Mouse (Mus musculus): ENCODE results near the gene Tle3. TPM values are rescaled to one million over a fixed set of nuclear protein-coding genes. Genes with fewer than 3 reads are reported as not detected.

Tle3 gene
- polyA plus RNA-seq, 1 experiment from 2014 or later: 31.4 TPM

- Histone ChIP-seq H3K9me3 (replicated peaks; ENCODE audit: control insufficient read depth, low read length) (no peaks in the 10 kb centered on the region), H3K27ac (replicated peaks; ENCODE audit: low read depth, low read length) (no peak overlapping the region), H3K4me3 (ENCODE audit: low read depth, low read length) (no peak overlapping the region), H3K4me1 (ENCODE audit: control insufficient read depth, insufficient read depth, low read length) (no peaks in the 10 kb centered on the region; the same call in 1 of the 2 replicates), H3K27me3 (ENCODE audit: control insufficient read depth, insufficient read depth, low read length) (no peaks in the 10 kb centered on the region), H3K9ac (replicated peaks; ENCODE audit: low read length) (no peak overlapping the region), H3K4me2 (ENCODE audit: low read depth, low read length) (no peak overlapping the region), H3K36me3 (replicated peaks; ENCODE audit: control insufficient read depth, insufficient read depth, low read depth, low read length) (no peaks in the 10 kb centered on the region)
- peak; percentile 57 for DNase-seq (ENCODE audit: low spot score)
- ATAC-seq (replicated peaks; ENCODE audit: insufficient number of reproducible peaks, low FRiP score, low TSS enrichment, low read depth): 0 out of 2 replicates have a peak, but pooled peaks have one; percentile 40
- 35% methylated on average over 8 of the region's 8 CpGs for WGBS
Measured at GRCm38 (mm10) chr9:61435191-61435989, 63.2 kb downstream of the Tle3 start.

DNA sequence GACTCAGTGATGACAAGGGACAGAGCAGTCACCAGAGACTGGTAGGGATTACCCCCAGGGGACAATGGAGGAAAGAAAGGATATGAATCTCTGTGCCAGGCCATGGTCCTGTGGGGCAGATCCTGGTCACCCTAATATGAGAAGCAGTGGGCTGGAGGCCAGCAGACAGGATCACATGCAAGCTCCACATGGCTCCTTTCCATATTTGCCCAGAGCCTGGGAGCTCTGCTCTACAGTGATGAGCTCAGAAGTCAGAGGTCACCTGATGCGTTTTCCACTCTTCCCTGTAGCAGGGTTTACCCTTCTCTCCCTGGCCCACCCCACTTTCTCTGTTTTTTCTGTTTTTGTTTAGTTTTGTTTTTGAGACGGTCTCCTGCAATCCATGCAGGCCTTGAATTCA is 63.9 kb downstream of the Tle3 start:
- ATAC-seq (replicated peaks; ENCODE audit: insufficient number of reproducible peaks, low FRiP score, low TSS enrichment, low read depth) (no peak), DNase-seq (ENCODE audit: low spot score) (no peak)
- Histone ChIP-seq H3K4me1 (ENCODE audit: control insufficient read depth, insufficient read depth, low read length) (no peaks in the 10 kb centered on the region; the same call in 1 of the 2 replicates), H3K4me3 (ENCODE audit: low read depth, low read length) (no peak overlapping the region), H3K27ac (replicated peaks; ENCODE audit: low read depth, low read length) (no peak overlapping the region), H3K9ac (replicated peaks; ENCODE audit: low read length) (no peak overlapping the region), H3K27me3 (ENCODE audit: control insufficient read depth, insufficient read depth, low read length) (no peaks in the 10 kb centered on the region), H3K9me3 (replicated peaks; ENCODE audit: control insufficient read depth, low read length) (no peaks in the 10 kb centered on the region), H3K36me3 (replicated peaks; ENCODE audit: control insufficient read depth, insufficient read depth, low read depth, low read length) (no peaks in the 10 kb centered on the region), H3K4me2 (ENCODE audit: low read depth, low read length) (no peak overlapping the region)
- 63% methylated on average over 2 of the region's 2 CpGs for WGBS

- Histone ChIP-seq H3K4me1 (ENCODE audit: control insufficient read depth, insufficient read depth, low read length) (no peaks in the 10 kb centered on the region; the same call in 1 of the 2 replicates), H3K36me3 (replicated peaks; ENCODE audit: control insufficient read depth, insufficient read depth, low read depth, low read length) (no peaks in the 10 kb centered on the region), H3K27ac (replicated peaks; ENCODE audit: low read depth, low read length) (no peak overlapping the region), H3K27me3 (ENCODE audit: control insufficient read depth, insufficient read depth, low read length) (no peaks in the 10 kb centered on the region), H3K9me3 (replicated peaks; ENCODE audit: control insufficient read depth, low read length) (no peaks in the 10 kb centered on the region), H3K4me3 (ENCODE audit: low read depth, low read length) (no peak overlapping the region), H3K9ac (replicated peaks; ENCODE audit: low read length) (no peak overlapping the region), H3K4me2 (ENCODE audit: low read depth, low read length) (no peak overlapping the region)
- DNase-seq (ENCODE audit: low spot score) (no peak), ATAC-seq (replicated peaks; ENCODE audit: insufficient number of reproducible peaks, low FRiP score, low TSS enrichment, low read depth) (no peak)
- WGBS: 94% methylated on average over 6 of the region's 6 CpGs
Measured at GRCm38 (mm10) chr9:61436761-61437160, 64.6 kb downstream of the Tle3 start.

GRCm38 (mm10) chr9:61439092-61439491 is 66.9 kb downstream of the Tle3 start:
- 70% methylated on average over 6 of the region's 6 CpGs for WGBS
- DNase-seq (ENCODE audit: low spot score): no peak
- no peaks in the 10 kb centered on the region for H3K36me3 ChIP-seq (replicated peaks; ENCODE audit: control insufficient read depth, insufficient read depth, low read depth, low read length)

GRCm38 (mm10) chr9:61439979-61440378 is 67.8 kb downstream of the Tle3 start:
- DNase-seq (ENCODE audit: low spot score) (no peak), ATAC-seq (replicated peaks; ENCODE audit: insufficient number of reproducible peaks, low FRiP score, low TSS enrichment, low read depth) (no peak)
- H3K4me3 ChIP-seq (ENCODE audit: low read depth, low read length): no peak overlapping the region
- no peaks in the 10 kb centered on the region; the same call in 1 of the 2 replicates for H3K4me1 ChIP-seq (ENCODE audit: control insufficient read depth, insufficient read depth, low read length)
- H3K9me3 ChIP-seq (replicated peaks; ENCODE audit: control insufficient read depth, low read length): no peaks in the 10 kb centered on the region
- 74% methylated on average over 2 of the region's 2 CpGs for WGBS
- no peak overlapping the region for H3K4me2 ChIP-seq (ENCODE audit: low read depth, low read length)
- H3K9ac ChIP-seq (replicated peaks; ENCODE audit: low read length): no peak overlapping the region
- H3K36me3 ChIP-seq (replicated peaks; ENCODE audit: control insufficient read depth, insufficient read depth, low read depth, low read length): no peaks in the 10 kb centered on the region
- no peak overlapping the region for H3K27ac ChIP-seq (replicated peaks; ENCODE audit: low read depth, low read length)
- H3K27me3 ChIP-seq (ENCODE audit: control insufficient read depth, insufficient read depth, low read length): no peaks in the 10 kb centered on the region

More at GRCm38 (mm10) chr9:61439092-61439491, 66.9 kb downstream of the Tle3 start:
- Histone ChIP-seq H3K9ac (replicated peaks; ENCODE audit: low read length) (no peak overlapping the region), H3K27me3 (ENCODE audit: control insufficient read depth, insufficient read depth, low read length) (no peaks in the 10 kb centered on the region), H3K4me3 (ENCODE audit: low read depth, low read length) (no peak overlapping the region), H3K27ac (replicated peaks; ENCODE audit: low read depth, low read length) (no peak overlapping the region), H3K4me2 (ENCODE audit: low read depth, low read length) (no peak overlapping the region), H3K4me1 (ENCODE audit: control insufficient read depth, insufficient read depth, low read length) (no peaks in the 10 kb centered on the region; the same call in 1 of the 2 replicates), H3K9me3 (replicated peaks; ENCODE audit: control insufficient read depth, low read length) (no peaks in the 10 kb centered on the region)
- ATAC-seq (replicated peaks; ENCODE audit: insufficient number of reproducible peaks, low FRiP score, low TSS enrichment, low read depth): no peak

DNA sequence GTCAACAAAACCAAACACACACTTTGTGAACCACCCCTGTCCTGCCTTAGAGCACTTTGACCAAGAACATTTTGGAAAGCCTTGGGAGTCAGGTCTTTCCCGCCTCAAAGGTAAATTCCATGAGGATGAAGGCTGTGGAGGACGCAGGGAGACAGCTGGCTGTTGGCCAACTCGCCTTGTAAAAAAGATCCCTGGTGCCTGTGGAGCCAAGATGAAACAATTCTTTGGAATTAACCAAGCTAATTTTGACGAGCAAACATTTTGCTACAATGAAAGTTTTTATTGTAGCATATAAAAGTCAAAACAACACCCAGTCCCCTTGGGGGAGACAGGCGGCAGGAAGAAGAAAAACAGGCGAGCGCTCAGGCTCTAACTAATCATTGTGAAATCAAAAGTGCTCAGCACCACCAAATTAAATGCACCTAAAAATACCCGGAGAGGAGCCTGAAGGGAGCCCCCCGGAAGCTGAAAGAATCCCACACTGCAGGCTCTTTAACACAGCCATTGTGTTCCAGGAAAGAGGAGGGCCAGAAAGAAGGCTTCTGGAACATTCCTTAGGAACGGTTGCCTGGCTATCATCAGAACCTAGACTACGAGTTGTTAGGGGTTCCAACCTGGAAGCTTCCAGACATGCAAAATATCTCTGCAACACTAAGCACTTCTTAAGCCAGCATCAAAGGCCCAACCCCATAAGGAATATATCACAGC is 69.2 kb downstream of the Tle3 start:
- no peak for ATAC-seq (replicated peaks; ENCODE audit: insufficient number of reproducible peaks, low FRiP score, low TSS enrichment, low read depth)
- DNase-seq (ENCODE audit: low spot score): no peak
- Histone ChIP-seq H3K4me3 (ENCODE audit: low read depth, low read length) (no peak overlapping the region), H3K9ac (replicated peaks; ENCODE audit: low read length) (no peak overlapping the region), H3K27ac (replicated peaks; ENCODE audit: low read depth, low read length) (no peak overlapping the region), H3K27me3 (ENCODE audit: control insufficient read depth, insufficient read depth, low read length) (no peaks in the 10 kb centered on the region), H3K4me2 (ENCODE audit: low read depth, low read length) (no peak overlapping the region), H3K4me1 (ENCODE audit: control insufficient read depth, insufficient read depth, low read length) (peaks cover 6% of the 10 kb centered on the region), H3K9me3 (replicated peaks; ENCODE audit: control insufficient read depth, low read length) (no peaks in the 10 kb centered on the region), H3K36me3 (replicated peaks; ENCODE audit: control insufficient read depth, insufficient read depth, low read depth, low read length) (no peaks in the 10 kb centered on the region)
- WGBS: 65% methylated on average over 11 of the region's 11 CpGs

- Histone ChIP-seq H3K27ac (replicated peaks; ENCODE audit: low read depth, low read length) (no peak overlapping the region), H3K27me3 (ENCODE audit: control insufficient read depth, insufficient read depth, low read length) (no peaks in the 10 kb centered on the region), H3K4me2 (ENCODE audit: low read depth, low read length) (no peak overlapping the region), H3K36me3 (replicated peaks; ENCODE audit: control insufficient read depth, insufficient read depth, low read depth, low read length) (no peaks in the 10 kb centered on the region), H3K4me1 (ENCODE audit: control insufficient read depth, insufficient read depth, low read length) (peaks cover 6% of the 10 kb centered on the region), H3K4me3 (ENCODE audit: low read depth, low read length) (no peak overlapping the region), H3K9me3 (replicated peaks; ENCODE audit: control insufficient read depth, low read length) (no peaks in the 10 kb centered on the region), H3K9ac (replicated peaks; ENCODE audit: low read length) (no peak overlapping the region)
- DNase-seq (ENCODE audit: low spot score) (peak; percentile 38), ATAC-seq (replicated peaks; ENCODE audit: insufficient number of reproducible peaks, low FRiP score, low TSS enrichment, low read depth) (no peak)
- 49% methylated on average over 5 of the region's 5 CpGs for WGBS
Measured at GRCm38 (mm10) chr9:61442951-61443630, 70.9 kb downstream of the Tle3 start.

All from embryonic facial prominence, embryonic 11.5 days (tissue).